Mouse (Mus musculus): ENCODE data around the gene Gm4297.
"Not testable (repeated sequence)": the region's sequence is repeated elsewhere in the genome, so short reads cannot be mapped to it uniquely, and the experiment has no call there.

Gene Gm4297

DNA sequence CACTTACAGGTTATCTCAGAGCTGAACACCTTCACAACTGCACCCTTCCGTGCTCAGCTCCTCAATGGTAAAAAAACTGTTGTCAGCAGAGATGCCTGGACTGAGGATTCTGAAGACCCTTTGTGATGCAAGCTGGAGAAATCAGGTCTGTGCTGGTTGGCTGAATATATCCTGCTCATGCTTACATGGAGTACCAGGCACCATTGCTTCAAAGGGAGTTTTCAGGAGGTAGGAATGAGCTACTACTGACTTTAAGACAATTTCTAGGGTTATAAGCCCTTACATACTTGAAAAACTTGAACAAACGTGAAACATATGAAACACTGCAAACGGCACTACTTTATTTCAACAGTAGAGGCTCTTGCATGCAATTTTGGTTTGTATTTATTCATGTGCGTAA lies at the start of gene Gm4297:
TSS of gene Gm4297 (minus strand) at position 101 of the 400 bp plus-strand sequence.
- DNase-seq (ENCODE audit: extremely low spot score), result not testable (repeated sequence)

All from embryo, embryonic 9.5 days (tissue).